Mouse (Mus musculus): ENCODE results near the gene Arg1. TPM values are rescaled to one million over a fixed set of nuclear protein-coding genes. Genes with fewer than 3 reads are reported as not detected.

Gene Arg1
- total and polyA plus RNA-seq, 3 experiments = 0.26 TPM; not detected in 2

GRCm38 (mm10) chr10:24958280-24959042 lies 31.2 kb upstream of the Arg1 start:
- no peak overlapping the region for H3K27ac ChIP-seq (ENCODE audit: control insufficient read depth, low read depth, low read length)
- H3K27me3 ChIP-seq (ENCODE audit: control insufficient read depth in 1 of 2, insufficient read depth in 2 of 2, low read length in 2 of 2) = no peaks in the 10 kb centered on the region; a peak in 1 of 4 replicates
- no peaks in the 10 kb centered on the region for H3K4me1 ChIP-seq (ENCODE audit: control insufficient read depth in 1 of 2, insufficient read depth in 2 of 2, low read length in 2 of 2)
- no peaks in the 10 kb centered on the region for H3K9me3 ChIP-seq (replicated peaks; ENCODE audit: insufficient read depth, low read length)
- H3K4me3 ChIP-seq (ENCODE audit: control insufficient read depth in 1 of 2, insufficient read depth in 1 of 2, low read depth in 2 of 2, low read length in 2 of 2) = no peak overlapping the region
- H3K9ac ChIP-seq (ENCODE audit: control insufficient read depth, low read depth, low read length, poor library complexity, severe bottlenecking) = no peak overlapping the region
- TF ChIP-seq NELFE (IDR thresholded peaks at IDR 0.05; ENCODE audit: low read depth, low read length) (no peak), CHD1 (IDR thresholded peaks at IDR 0.05; ENCODE audit: low read depth, low read length) (no peak), TAL1 (IDR thresholded peaks at IDR 0.05; ENCODE audit: low read length) (no peak), JUND (IDR thresholded peaks at IDR 0.05; ENCODE audit: low read depth, low read length) (no peak), CHD2 (IDR thresholded peaks at IDR 0.05; ENCODE audit: low read length) (no peak), POLR2AphosphoS2 (IDR thresholded peaks at IDR 0.05; ENCODE audit: low read length) (no peak), SMC3 (IDR thresholded peaks at IDR 0.05; ENCODE audit: low read depth, low read length) (no peak), E2F4 (IDR thresholded peaks at IDR 0.05; ENCODE audit: borderline replicate concordance, low read depth, low read length) (no peak), MYB (IDR thresholded peaks at IDR 0.05; ENCODE audit: low read depth, low read length) (no peak), MAZ (IDR thresholded peaks at IDR 0.05; ENCODE audit: low read depth, low read length) (no peak), NRF1 (IDR thresholded peaks at IDR 0.05; ENCODE audit: insufficient read depth, low read depth, low read length, poor library complexity, severe bottlenecking) (no peak), MYC (IDR thresholded peaks at IDR 0.05; ENCODE audit: low read depth, low read length) (no peak), GABPA (IDR thresholded peaks at IDR 0.05; ENCODE audit: low read depth, low read length) (no peak)
- no peak for DNase-seq (ENCODE audit: low read depth, low spot score)
- H3K36me3 ChIP-seq (ENCODE audit: control insufficient read depth in 1 of 2, insufficient read depth in 2 of 2, low read length in 2 of 2) = no peaks in the 10 kb centered on the region
- H3K79me2 ChIP-seq (ENCODE audit: control insufficient read depth, insufficient read depth, low read length, poor library complexity) = no peaks in the 10 kb centered on the region

DNA sequence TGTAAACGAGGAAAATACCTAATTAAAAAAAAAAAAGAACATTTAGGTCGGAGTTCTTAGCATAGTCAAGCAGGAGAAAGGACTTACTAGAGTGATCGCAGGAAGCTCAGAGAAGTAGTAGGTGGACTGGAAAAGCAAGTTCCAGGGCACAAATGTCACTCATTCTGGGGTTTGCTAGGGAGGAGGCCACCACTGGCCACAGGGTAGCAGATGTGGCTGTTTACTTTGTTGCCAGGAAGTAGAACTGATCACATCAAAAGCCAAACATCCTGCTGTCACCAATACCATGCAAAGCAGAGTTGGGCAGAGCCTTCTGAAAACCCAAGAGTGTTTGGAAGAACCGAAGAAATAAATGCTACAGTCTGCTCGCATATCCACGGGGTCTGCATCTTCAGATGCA lies 26.6 kb upstream of the Arg1 start:
- no peak overlapping the region for H3K9ac ChIP-seq (ENCODE audit: control insufficient read depth, low read depth, low read length, poor library complexity, severe bottlenecking)
- TF ChIP-seq MXI1 (IDR thresholded peaks at IDR 0.05; ENCODE audit: low read depth, low read length) = no peak
- no peak for TF ChIP-seq ETS1 (IDR thresholded peaks at IDR 0.05; ENCODE audit: low read depth, low read length)
- no peak for TF ChIP-seq MYC (IDR thresholded peaks at IDR 0.05; ENCODE audit: low read depth, low read length)
- no peak for TF ChIP-seq POLR2A (IDR thresholded peaks at IDR 0.05; ENCODE audit: control insufficient read depth in 1 of 2, insufficient read depth in 1 of 2, low read depth in 1 of 2, low read length in 2 of 2, poor library complexity in 1 of 2)
- TF ChIP-seq GATA1 (IDR thresholded peaks at IDR 0.05; ENCODE audit: low read depth, low read length) = no peak
- TF ChIP-seq ZMIZ1 (IDR thresholded peaks at IDR 0.05; ENCODE audit: low read depth, low read length) = no peak
- no peak for TF ChIP-seq USF1 (IDR thresholded peaks at IDR 0.05; ENCODE audit: low read depth, low read length)
- TF ChIP-seq ZC3H11A (IDR thresholded peaks at IDR 0.05; ENCODE audit: low read depth, low read length) = no peak
- no peak for TF ChIP-seq ZNF384 (IDR thresholded peaks at IDR 0.05; ENCODE audit: low read depth, low read length)
- TF ChIP-seq MAFK (IDR thresholded peaks at IDR 0.05; ENCODE audit: borderline replicate concordance, low read depth, low read length) = no peak
- TF ChIP-seq E2F4 (IDR thresholded peaks at IDR 0.05; ENCODE audit: borderline replicate concordance, low read depth, low read length) = no peak
- TF ChIP-seq HCFC1 (IDR thresholded peaks at IDR 0.05; ENCODE audit: low read depth, low read length) = no peak
- TF ChIP-seq POLR2AphosphoS5 (IDR thresholded peaks at IDR 0.05; ENCODE audit: borderline replicate concordance, low read depth, low read length) = no peak
- no peak for TF ChIP-seq MAX (IDR thresholded peaks at IDR 0.05; ENCODE audit: low read length)
- TF ChIP-seq CHD2 (IDR thresholded peaks at IDR 0.05; ENCODE audit: low read length) = no peak
- H3K9me3 ChIP-seq (replicated peaks; ENCODE audit: insufficient read depth, low read length) = no peaks in the 10 kb centered on the region
- no peaks in the 10 kb centered on the region; a peak in 1 of 4 replicates for H3K27me3 ChIP-seq (ENCODE audit: control insufficient read depth in 1 of 2, insufficient read depth in 2 of 2, low read length in 2 of 2)
- peaks cover 5 to 18% of the 10 kb centered on the region in 2 experiments; a peak in 3 of 4 replicates for H3K4me1 ChIP-seq (ENCODE audit: control insufficient read depth in 1 of 2, insufficient read depth in 2 of 2, low read length in 2 of 2)
- H3K79me2 ChIP-seq (ENCODE audit: control insufficient read depth, insufficient read depth, low read length, poor library complexity) = no peaks in the 10 kb centered on the region
- peaks cover 0 to 5% of the 10 kb centered on the region in 2 experiments; a peak in 2 of 4 replicates for H3K36me3 ChIP-seq (ENCODE audit: control insufficient read depth in 1 of 2, insufficient read depth in 2 of 2, low read length in 2 of 2)
- no peak overlapping the region for H3K27ac ChIP-seq (ENCODE audit: control insufficient read depth, low read depth, low read length)
- no peak for DNase-seq (ENCODE audit: low read depth, low spot score)
- H3K4me3 ChIP-seq (ENCODE audit: control insufficient read depth in 1 of 2, insufficient read depth in 1 of 2, low read depth in 2 of 2, low read length in 2 of 2) = no peak overlapping the region

All from MEL (cell line).